Mouse (Mus musculus) brain, embryonic 18.5 days (tissue): ENCODE data around the gene Gm6685.
A peak's percentile ranks its signal among the peaks of the same experiment; 100 is the strongest.
"Not testable (repeated sequence)": the region's sequence is repeated elsewhere in the genome, so short reads cannot be mapped to it uniquely, and the experiment has no call there.

Experiments used
- DNase-seq: peaks from one replicate; pipeline ENCODE4 v3.0.0-alpha.2; 2012; ENCODE audit warnings: low read depth, low spot score

Gene Gm6685

DNA sequence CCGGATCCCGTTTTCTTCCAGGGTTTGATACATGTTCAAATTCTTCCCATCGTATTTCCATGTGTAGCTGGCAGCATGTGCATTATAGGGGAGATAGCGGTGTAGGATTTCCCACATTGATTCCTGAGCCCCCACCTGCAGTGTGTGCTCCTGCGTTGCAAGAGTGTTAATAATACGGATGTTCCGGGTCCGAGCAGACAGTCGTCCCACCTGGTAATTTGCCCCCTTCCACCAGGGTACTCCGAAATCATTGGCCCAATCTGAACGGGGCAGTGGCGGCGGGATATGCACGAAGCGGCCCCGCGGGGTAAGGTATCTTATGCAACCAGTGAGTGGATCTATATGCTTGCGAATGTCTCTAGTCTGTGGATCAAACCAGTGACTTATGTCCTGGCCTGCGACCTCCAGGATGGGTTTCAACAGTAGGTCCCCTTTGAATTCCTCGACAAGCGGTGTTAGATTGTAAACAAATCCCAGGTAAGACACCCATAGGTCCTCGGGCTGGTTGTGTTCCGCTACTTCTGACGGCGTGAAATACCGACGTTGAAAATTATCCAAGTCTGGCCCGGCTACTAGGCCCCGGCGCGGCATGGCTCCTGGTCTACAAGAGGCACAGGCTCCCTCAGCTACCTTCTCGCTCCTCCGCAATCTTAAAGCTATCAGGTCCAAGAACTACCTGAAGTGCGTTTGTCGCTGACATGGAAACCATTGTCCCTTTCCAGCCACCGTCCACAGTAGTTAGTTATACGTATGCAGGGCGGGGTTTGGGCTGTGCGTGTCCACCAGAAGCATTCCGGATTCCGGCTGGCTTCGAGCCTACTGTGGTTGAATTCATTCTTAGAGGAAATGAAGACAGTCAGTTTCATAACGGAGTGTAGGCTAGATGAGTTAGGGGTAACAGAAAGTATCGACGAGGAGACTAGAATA lies at the start of gene Gm6685:
TSS of gene Gm6685 (minus strand) at position 644 of the 927 bp plus-strand sequence.
- DNase-seq: not testable (repeated sequence)

DNA sequence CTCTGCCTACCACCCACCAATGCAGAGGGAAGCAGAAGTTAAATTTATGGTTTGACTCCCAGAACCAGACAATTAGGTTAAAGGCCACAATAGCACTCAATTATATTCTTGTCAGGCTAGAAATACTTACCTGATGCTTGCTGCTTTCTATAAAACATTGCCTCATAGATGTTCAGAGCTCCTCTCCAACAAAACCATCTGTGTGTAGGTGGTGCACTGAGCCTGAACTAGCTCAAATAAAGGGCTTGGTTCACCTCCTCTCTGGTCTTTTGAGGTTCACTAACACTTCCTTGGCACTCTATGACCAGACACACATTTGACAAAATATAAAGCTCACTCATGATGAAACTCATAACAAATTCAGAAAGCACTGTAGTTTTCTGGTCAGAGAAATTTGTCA lies 36.2 kb upstream of the Gm6685 start:
- no peak for DNase-seq

GRCm38 (mm10) chr11:28374636-28375035 lies 35.0 kb upstream of the Gm6685 start:
- no peak for DNase-seq

- not testable (repeated sequence) for DNase-seq
Measured at GRCm38 (mm10) chr11:28371381-28371780, 31.7 kb upstream of the Gm6685 start.

- DNase-seq: no peak
Measured at GRCm38 (mm10) chr11:28365929-28366244, 26.2 kb upstream of the Gm6685 start.

DNA sequence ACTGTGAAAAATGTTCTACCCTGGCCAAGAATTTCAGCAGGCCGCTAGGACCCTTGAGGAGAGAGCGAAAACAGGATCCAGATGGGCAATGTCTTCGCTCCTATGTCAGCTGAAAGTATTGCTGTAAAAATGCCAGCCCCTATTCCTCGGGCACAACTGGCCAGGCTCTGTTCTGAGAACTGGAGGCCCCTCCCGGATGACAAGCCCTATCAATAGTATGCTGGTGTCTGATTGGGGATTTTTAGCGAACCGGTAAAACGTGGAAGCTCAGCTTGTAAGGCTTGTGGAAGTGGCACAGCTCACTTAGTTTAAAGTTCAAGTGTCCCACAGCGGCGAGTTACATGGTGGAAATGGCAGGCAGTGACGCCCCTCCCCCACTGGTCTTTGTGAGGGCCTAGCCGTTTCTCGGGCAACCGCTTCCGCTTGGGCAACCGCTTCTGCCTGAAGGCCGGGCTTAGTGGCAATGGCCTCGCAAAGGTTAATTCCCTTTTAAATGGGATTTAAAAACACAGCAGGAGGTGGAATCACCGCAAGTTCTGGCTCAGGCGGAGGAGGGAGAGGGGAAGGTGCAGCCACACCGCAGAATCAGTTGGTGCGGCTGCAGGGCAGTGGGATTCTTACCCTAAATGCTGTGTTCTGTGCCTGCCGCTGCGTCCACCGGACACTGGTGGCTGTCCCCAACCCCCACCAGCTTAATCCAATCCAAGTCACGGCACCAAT lies 25.7 kb upstream of the Gm6685 start:
- DNase-seq: peak; percentile 62

DNA sequence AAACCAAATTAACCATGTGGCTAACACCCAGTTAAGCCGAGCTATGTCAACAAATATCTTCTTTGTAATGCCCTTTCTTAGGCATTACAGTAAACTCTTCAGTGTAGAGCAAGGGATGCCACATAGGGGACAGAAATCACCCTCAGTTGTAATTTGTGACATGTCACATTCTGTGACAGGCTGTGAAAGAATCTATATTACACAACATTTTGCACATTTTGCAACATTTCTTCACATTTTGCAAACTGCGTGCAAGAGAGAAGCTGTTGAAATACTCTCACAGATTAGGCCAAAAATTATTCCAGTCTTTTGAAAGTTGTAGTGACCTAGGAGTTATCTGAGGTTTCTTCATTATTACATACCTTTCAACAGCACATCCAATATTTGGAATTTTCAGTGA lies 3.8 kb upstream of the Gm6685 start:
- no peak for DNase-seq

DNA sequence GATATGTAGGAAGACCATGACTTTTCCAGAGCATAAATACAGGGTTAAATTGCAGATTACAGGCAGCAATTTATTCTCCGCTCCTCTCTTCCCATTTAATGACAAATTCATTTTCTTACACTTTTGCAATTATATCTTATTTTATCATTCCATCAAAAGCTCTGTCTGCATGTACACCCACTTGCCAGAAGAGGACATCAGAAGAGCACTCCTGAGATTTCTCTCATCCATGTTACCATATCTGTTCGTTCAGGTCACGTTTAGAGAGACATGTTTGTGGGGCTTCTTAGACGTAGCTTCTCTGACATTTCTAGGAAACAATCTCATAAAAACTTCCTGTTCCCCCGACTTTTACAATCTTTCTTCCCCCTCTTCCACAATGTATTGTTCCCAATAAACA lies 2.2 kb upstream of the Gm6685 start:
- DNase-seq: no peak

- DNase-seq: no peak
Measured at GRCm38 (mm10) chr11:28327878-28328277, 11.8 kb downstream of the Gm6685 start.

GRCm38 (mm10) chr11:28313396-28313795 lies 26.3 kb downstream of the Gm6685 start:
- no peak for DNase-seq

DNA sequence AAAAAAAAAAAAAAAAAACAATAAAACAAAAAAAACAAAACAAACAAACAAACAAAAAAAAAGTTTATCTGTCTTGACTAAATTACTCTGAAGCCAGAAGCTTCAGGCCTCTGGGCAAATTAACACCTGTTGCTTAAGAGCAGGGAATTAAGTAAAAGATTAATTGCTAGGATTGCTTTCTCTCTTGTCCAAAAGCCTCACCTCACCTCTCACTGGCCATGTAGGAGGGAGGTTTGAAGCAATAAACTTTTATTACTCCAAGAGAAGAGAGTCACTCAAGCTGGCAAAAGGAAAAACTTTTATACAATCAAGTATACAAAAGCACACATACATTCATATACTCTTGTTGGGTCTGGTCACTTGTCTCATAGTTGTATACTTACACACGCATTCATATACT lies 31.9 kb downstream of the Gm6685 start:
- no peak for DNase-seq

- DNase-seq: no peak
Measured at GRCm38 (mm10) chr11:28290440-28290839, 49.2 kb downstream of the Gm6685 start.
